Mouse (Mus musculus) liver, embryonic 16.5 days (tissue): ENCODE results near the gene Aadacl4. TPM values are rescaled to one million over a fixed set of nuclear protein-coding genes. Genes with fewer than 3 reads are reported as not detected.
"Not testable (repeated sequence)": the region's sequence is repeated elsewhere in the genome, so short reads cannot be mapped to it uniquely, and the experiment has no call there.

ENCODE experiments used
- ATAC-seq: fragments of 200-750 bp; cut with Nextera tagmentation; 2 replicates; pipeline ENCODE4 v1.8.0; 2017; ENCODE audit warnings: low read depth, mild to moderate bottlenecking, moderate number of reproducible peaks, moderate library complexity
- H3K27ac ChIP-seq: fragments of 300-500 bp; sonication (generic); 2 replicates; pipeline ENCODE4 v1.5.1; 2014; ENCODE audit warnings: mild to moderate bottlenecking, low read length
- H3K27me3 ChIP-seq: fragments of 300-500 bp; sonication (generic); 2 replicates; pipeline ENCODE4 v1.6.1; 2014; ENCODE audit warnings: low read depth, low read length, mixed read lengths; ENCODE audit not compliant: control insufficient read depth, insufficient read depth
- H3K36me3 ChIP-seq: fragments of 300-500 bp; sonication (generic); 2 replicates; pipeline ENCODE4 v1.6.1; 2014; ENCODE audit warnings: mild to moderate bottlenecking; ENCODE audit not compliant: control insufficient read depth, insufficient read depth
- H3K4me1 ChIP-seq: fragments of 300-500 bp; sonication (generic); 2 replicates; pipeline ENCODE4 v1.6.1; 2014; ENCODE audit warnings: low read depth, low read length, mixed read lengths; ENCODE audit not compliant: control insufficient read depth
- H3K4me2 ChIP-seq: fragments of 300-500 bp; sonication (generic); 2 replicates; pipeline ENCODE4 v1.6.1; 2014; ENCODE audit warnings: low read depth, low read length, mixed read lengths
- H3K4me3 ChIP-seq: fragments of 300-500 bp; sonication (generic); 2 replicates; pipeline ENCODE4 v1.5.1; 2014; ENCODE audit warnings: low read depth, mild to moderate bottlenecking, low read length
- H3K9ac ChIP-seq: fragments of 300-500 bp; sonication (generic); 2 replicates; pipeline ENCODE4 v1.6.1; 2014; ENCODE audit warnings: low read depth, low read length
- H3K9me3 ChIP-seq: fragments of 300-500 bp; sonication (generic); replicated peaks from 2 replicates; pipeline ENCODE4 v1.6.1; 2016; ENCODE audit warnings: low read length; ENCODE audit not compliant: control insufficient read depth
- WGBS: fragments of 180-500 bp; shearing (Covaris S2); extraction: QIAGEN DNeasy Blood & Tissue Kit; methylation state at CpG from one replicate; pipeline ENCODE4 v1.1.7; 2014; ENCODE audit not compliant: insufficient replicate concordance; 5-methylcytosine and 5-hydroxymethylcytosine counted together
- polyA plus RNA-seq: library from polyadenylated mRNA; unstranded; fragments of >200 nt; fragmentation: Nextera tagmentation; extraction: Ambion mirVana; gene quantifications from 2 replicates; pipeline ENCODE4 v1.2.1, GENCODE M21; 2015

Aadacl4 gene
- not detected in 2 replicates for polyA plus RNA-seq

- Histone ChIP-seq H3K9ac (no peak within 1 kb of the TSS), H3K27ac (no peak within 1 kb of the TSS), H3K4me3 (no peak within 1 kb of the TSS), H3K9me3 (0 out of 2 replicates have a peak, but pooled peaks cover 2% of the 10 kb centered on the region), H3K36me3 (no peaks in the 10 kb centered on the region), H3K27me3 (no peaks in the 10 kb centered on the region), H3K4me1 (no peaks in the 10 kb centered on the region), H3K4me2 (no peak within 1 kb of the TSS)
- no peak for ATAC-seq
- WGBS = 23% methylated on average over 1 of the region's 1 CpGs
These were observed at the start of gene Aadacl4 for GRCm38 (mm10) chr4:144613407-144613806. Gene Aadacl4, plus strand, starts transcription at chr4:144613707.

GRCm38 (mm10) chr4:144565034-144565433 lies 48.5 kb upstream of the Aadacl4 start, which contains the start of gene Gm13124:
Gene Gm13124, minus strand, starts transcription at chr4:144565134.
- H3K27ac ChIP-seq = no peak within 1 kb of the TSS
- H3K4me1 ChIP-seq = no peaks in the 10 kb centered on the region
- no peak for ATAC-seq
- 75% methylated on average over 1 of the region's 1 CpGs for WGBS
- no peak within 1 kb of the TSS for H3K4me3 ChIP-seq
- no peak within 1 kb of the TSS for H3K4me2 ChIP-seq
- no peaks in the 10 kb centered on the region for H3K9me3 ChIP-seq
- H3K27me3 ChIP-seq = no peaks in the 10 kb centered on the region
- no peaks in the 10 kb centered on the region for H3K36me3 ChIP-seq
- H3K9ac ChIP-seq = no peak within 1 kb of the TSS

GRCm38 (mm10) chr4:144567752-144568151 lies 45.8 kb upstream of the Aadacl4 start:
- Histone ChIP-seq H3K27me3 (no peaks in the 10 kb centered on the region), H3K9me3 (no peaks in the 10 kb centered on the region), H3K27ac (no peak overlapping the region), H3K4me2 (no peak overlapping the region), H3K36me3 (no peaks in the 10 kb centered on the region), H3K4me1 (no peaks in the 10 kb centered on the region), H3K4me3 (no peak overlapping the region), H3K9ac (no peak overlapping the region)
- no peak for ATAC-seq

- not testable (repeated sequence) for ATAC-seq, H3K9me3 ChIP-seq, H3K4me1 ChIP-seq, H3K4me2 ChIP-seq, H3K9ac ChIP-seq, H3K27me3 ChIP-seq, H3K27ac ChIP-seq, H3K36me3 ChIP-seq, H3K4me3 ChIP-seq
- 69% methylated on average over 12 of the region's 16 CpGs for WGBS
These were observed 27.3 kb upstream of the Aadacl4 start for GRCm38 (mm10) chr4:144586207-144586606.

- H3K27me3 ChIP-seq = no peaks in the 10 kb centered on the region
- H3K36me3 ChIP-seq = no peaks in the 10 kb centered on the region
- no peak overlapping the region for H3K4me2 ChIP-seq
- H3K4me1 ChIP-seq = no peaks in the 10 kb centered on the region
- ATAC-seq = no peak
- no peaks in the 10 kb centered on the region for H3K9me3 ChIP-seq
- H3K27ac ChIP-seq = no peak overlapping the region
- H3K4me3 ChIP-seq = no peak overlapping the region
- no peak overlapping the region for H3K9ac ChIP-seq
These were observed 20.7 kb upstream of the Aadacl4 start for GRCm38 (mm10) chr4:144592790-144593189.

- no peak for ATAC-seq
- WGBS = 37% methylated on average over 1 of the region's 1 CpGs
- Histone ChIP-seq H3K4me1 (no peaks in the 10 kb centered on the region), H3K9ac (no peak overlapping the region), H3K36me3 (no peaks in the 10 kb centered on the region), H3K27me3 (no peaks in the 10 kb centered on the region), H3K9me3 (0 out of 2 replicates have a peak, but pooled peaks cover 2% of the 10 kb centered on the region), H3K4me2 (no peak overlapping the region), H3K4me3 (no peak overlapping the region), H3K27ac (no peak overlapping the region)
These were observed 1.1 kb downstream of the Aadacl4 start for GRCm38 (mm10) chr4:144614586-144614985.

- H3K9ac ChIP-seq = no peak overlapping the region
- no peak overlapping the region for H3K4me2 ChIP-seq
- no peaks in the 10 kb centered on the region; the same call in 1 of the 2 replicates for H3K9me3 ChIP-seq
- no peak for ATAC-seq
- no peaks in the 10 kb centered on the region for H3K27me3 ChIP-seq
- no peaks in the 10 kb centered on the region for H3K4me1 ChIP-seq
- no peak overlapping the region for H3K4me3 ChIP-seq
- no peaks in the 10 kb centered on the region for H3K36me3 ChIP-seq
- no peak overlapping the region for H3K27ac ChIP-seq
These were observed 24.8 kb downstream of the Aadacl4 start for GRCm38 (mm10) chr4:144638263-144638662.

Other genes with a start within 250 kb of the Aadacl4 start
- not detected in 2 replicates for gene Pramef20, start 235.8 kb upstream of the Aadacl4 start, polyA plus RNA-seq
- gene Pramef12, start 205.2 kb upstream of the Aadacl4 start, polyA plus RNA-seq = not detected in 2 replicates
- gene 1700012P22Rik, start 174.9 kb upstream of the Aadacl4 start, polyA plus RNA-seq = not detected in 2 replicates
- not detected in 2 replicates for gene Gm9944, start 160.4 kb upstream of the Aadacl4 start, polyA plus RNA-seq
- not detected in 2 replicates for gene Aadacl3, start 150.0 kb upstream of the Aadacl4 start, polyA plus RNA-seq
- not detected in 2 replicates for gene 9430007A20Rik, start 93.9 kb upstream of the Aadacl4 start, polyA plus RNA-seq
- not detected in 2 replicates for gene Gm13124, start 48.6 kb upstream of the Aadacl4 start, polyA plus RNA-seq
- gene Gm436, start 72.7 kb downstream of the Aadacl4 start, polyA plus RNA-seq = not detected in 2 replicates
- gene Gm13178, start 107.7 kb downstream of the Aadacl4 start, polyA plus RNA-seq = not detected in 2 replicates
- not detected in 2 replicates for gene Gm438, start 172.9 kb downstream of the Aadacl4 start, polyA plus RNA-seq